Mouse (Mus musculus): ENCODE results near the gene Rassf3.

Gene Rassf3

DNA sequence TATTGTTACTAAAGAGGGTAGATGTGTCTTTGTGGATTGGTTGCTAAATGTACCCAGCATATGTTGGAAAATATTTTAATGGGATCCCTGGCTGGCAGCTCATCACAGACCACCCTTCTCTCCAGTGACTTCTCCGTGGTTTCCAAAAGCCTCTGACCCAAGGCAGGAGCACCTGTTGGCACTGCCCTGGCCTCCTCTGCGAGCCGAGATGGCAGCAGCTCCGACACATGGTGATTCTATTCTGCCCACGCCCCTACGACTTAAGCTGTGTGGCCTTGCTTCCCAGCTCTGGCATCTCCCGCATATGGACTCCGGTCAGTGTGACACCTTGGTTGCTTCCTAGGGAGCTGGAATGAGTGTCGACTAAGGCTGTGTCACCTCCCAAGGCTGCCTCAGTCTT, 73.0 kb downstream of the Rassf3 start:
- DNase-seq (ENCODE audit: low read depth) = no peak

DNA sequence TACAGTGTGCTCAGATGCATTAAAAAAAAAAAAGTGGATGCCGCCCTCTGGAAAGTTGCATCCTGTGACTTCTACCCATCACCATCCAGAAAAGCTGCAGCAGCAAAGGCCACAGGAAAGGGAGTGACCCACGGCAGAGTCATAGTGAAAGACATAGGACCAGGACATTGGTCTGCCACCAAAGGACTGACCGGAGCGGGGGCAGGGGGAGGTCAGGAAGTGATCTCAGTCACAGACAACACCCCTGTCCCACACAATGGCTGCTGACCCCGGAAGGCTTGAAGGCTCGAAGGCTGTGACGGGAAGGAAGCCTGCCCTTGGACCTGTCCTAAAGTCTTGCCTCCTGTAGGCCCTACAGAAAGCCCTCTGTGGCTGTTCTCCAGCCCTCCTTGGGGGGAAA, 75.1 kb downstream of the Rassf3 start:
- no peak for DNase-seq (ENCODE audit: low read depth)

DNA sequence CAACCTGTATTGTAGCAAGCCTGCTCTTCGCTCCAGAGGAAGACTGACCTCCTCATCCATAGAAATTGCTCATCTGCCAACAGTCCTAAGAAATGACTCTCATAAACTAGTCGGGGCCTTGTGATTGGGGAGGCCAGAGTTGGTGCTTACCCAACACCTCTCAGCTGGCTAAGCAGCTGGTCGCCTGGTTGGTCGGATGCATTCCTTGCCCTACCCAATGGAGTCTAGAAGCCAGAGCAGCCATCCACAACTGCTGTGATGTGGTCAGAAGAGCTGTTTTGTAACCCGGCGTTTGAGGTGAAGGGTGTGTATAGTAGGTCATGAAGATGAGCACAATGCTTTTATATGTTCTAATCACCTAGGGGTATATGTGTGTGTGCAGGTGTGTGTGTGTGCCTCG, 77.5 kb downstream of the Rassf3 start:
- no peak for DNase-seq (ENCODE audit: low read depth)

DNA sequence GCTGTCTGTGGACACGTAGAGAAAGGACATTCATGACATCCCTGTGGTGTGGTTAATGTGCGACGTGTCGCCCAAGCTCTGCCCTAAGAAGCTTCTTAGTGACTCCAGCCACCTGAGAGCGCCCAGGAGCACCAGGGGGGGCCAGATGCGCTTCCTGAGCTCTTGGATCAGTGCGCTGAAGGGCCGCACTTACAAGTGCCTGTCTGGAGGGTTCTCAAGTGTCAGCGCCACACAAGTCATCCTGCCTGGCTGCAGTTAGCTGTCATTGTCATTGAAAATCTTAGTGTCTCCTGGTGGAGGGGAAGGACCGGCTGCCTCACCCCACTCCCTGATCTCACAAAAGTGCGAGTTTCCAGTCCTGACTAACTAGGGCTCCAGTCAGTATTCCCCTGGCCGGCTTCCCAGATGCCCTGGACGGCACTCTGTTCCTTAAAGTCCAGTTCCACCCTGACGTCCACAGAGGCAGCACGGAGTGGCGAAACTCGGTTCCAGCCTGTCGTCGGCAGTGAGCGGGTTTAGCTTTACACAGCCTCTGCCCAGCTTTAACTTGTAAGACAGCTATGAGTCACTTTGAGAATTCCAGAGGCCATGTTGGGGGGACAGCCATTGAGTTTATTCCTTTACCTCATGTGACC, 80.5 kb downstream of the Rassf3 start:
- no peak for DNase-seq (ENCODE audit: low read depth)

DNA sequence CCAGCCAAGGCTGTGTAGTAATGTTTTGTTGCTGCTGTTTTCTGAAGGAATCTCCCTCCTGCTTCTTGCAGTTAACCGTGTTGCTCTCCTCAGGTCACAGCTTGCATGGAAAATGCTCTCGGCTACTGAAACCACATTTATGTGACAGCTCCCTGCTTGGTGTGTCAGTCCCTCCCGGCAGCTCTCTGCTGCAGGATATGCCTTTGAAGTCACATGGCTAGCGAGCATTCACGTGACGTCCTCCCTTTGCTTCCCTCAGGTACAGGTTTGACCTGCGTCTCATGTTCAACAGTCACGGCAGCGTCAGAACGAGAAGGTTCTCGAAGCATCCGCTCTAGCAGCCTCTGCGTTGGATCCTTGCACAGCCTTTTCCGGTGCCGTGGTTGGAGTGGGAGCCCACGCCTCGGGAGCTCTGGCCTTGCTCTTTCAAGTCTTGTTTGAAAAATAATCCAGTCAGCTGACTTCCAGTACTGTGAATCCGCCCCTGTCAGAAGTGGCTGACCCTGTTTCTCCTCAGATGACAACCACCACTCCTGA, 81.3 kb downstream of the Rassf3 start:
- no peak for DNase-seq (ENCODE audit: low read depth)

GRCm38 (mm10) chr10:121394270-121394669, 81.9 kb downstream of the Rassf3 start:
- DNase-seq (ENCODE audit: low read depth) = no peak

- no peak for DNase-seq (ENCODE audit: low read depth)
These were observed 84.2 kb downstream of the Rassf3 start for GRCm38 (mm10) chr10:121391901-121392300.

DNA sequence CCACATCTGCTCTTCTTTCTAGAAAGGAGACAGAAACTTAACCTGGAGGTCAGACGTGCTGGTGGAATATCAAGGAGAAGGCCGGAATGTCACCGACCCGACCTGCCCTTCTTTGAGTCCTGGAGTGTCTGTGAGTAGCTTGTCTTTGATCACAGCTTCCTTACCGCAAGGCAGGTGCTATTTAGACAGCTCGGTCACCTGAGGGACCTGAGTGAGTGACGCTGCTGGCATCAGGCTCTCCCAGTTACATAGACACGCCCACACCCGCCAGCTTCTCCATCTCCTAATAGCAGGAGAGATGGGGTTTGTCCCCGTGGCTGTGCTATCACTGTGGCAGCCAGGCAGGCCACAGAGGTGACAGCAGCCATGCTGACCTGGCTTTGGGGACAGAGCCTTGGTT, 85.5 kb downstream of the Rassf3 start:
- DNase-seq (ENCODE audit: low read depth) = no peak

GRCm38 (mm10) chr10:121386347-121386746, 89.8 kb downstream of the Rassf3 start:
- no peak for DNase-seq (ENCODE audit: low read depth)

DNA sequence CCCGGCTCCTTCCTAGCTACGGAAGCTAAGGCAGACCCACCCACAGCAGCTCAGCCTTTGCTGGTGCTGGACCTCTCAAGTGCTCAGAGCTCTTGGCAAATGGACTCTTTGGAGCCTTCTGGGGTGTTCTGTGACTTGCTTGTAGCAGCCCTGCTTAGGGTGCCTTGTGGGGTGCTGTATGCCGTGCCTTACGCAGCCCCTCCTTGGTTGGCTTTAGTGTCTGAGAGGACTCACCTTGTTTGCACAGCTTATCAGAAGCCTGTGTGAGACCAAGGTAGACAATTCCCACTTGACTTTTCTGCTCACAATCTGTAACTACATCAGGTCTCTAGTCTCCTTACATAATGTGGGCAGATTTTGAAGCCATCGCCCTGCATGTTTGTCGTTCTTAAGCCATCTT, 90.5 kb downstream of the Rassf3 start:
- no peak for DNase-seq (ENCODE audit: low read depth)

DNA sequence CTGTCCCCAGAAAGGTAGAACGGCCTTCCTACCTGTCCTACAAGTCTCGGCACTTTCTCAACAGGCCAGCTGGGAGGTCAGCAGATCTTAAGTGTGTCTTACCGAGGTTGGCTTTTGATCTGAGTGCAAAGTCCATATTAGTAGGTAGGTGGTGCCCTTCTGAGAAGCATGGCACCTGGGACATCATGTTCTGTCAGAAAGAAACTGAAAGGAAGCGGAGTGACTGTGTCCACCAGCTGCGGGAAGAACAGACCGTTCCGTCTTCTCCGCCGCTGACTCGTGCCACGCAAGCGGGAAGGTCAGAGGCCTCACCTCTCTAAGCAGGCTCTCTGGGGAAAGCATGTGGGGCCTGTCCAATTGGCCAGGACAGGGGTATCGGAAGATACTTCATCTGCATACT, 91.4 kb downstream of the Rassf3 start:
- DNase-seq (ENCODE audit: low read depth) = no peak

GRCm38 (mm10) chr10:121381280-121381679, 94.9 kb downstream of the Rassf3 start:
- DNase-seq (ENCODE audit: low read depth) = no peak

GRCm38 (mm10) chr10:121379387-121379786, 96.8 kb downstream of the Rassf3 start:
- DNase-seq (ENCODE audit: low read depth) = no peak

DNA sequence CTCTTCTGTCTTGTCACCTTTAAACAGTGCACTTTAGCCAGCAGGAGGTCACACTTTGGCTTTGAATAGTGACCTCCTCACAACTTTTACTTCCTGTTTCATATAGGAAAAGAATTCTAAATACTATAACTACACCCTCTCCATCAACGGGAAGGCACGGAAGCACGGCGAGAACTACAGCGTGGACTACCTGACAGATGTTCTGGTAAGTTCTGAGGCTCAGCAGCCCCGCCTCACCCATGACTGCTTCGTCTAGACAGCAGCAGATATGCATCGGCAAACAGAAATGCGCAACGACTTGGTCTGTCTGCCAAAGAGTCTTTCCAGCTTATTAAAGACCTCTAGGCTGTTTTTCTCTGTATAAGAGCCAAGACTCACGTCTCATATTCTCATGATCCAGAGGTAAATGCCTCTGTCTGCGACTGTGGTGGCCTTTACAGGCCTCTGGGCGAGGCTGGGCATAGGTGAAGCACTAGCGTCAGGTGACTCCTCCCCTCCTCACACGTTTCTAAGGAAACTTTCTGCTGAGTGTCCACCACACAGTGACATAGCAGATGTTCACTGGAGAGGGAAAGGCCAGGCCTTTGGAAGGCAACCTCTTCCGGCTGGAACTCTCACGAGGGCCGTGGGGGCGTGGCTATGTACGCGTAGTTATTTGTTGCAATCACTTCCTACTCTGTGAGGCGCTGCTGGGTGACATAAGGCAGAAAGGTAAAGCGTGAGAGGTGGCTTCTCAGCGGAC, 99.4 kb downstream of the Rassf3 start:
- no peak for DNase-seq (ENCODE audit: low read depth)

DNA sequence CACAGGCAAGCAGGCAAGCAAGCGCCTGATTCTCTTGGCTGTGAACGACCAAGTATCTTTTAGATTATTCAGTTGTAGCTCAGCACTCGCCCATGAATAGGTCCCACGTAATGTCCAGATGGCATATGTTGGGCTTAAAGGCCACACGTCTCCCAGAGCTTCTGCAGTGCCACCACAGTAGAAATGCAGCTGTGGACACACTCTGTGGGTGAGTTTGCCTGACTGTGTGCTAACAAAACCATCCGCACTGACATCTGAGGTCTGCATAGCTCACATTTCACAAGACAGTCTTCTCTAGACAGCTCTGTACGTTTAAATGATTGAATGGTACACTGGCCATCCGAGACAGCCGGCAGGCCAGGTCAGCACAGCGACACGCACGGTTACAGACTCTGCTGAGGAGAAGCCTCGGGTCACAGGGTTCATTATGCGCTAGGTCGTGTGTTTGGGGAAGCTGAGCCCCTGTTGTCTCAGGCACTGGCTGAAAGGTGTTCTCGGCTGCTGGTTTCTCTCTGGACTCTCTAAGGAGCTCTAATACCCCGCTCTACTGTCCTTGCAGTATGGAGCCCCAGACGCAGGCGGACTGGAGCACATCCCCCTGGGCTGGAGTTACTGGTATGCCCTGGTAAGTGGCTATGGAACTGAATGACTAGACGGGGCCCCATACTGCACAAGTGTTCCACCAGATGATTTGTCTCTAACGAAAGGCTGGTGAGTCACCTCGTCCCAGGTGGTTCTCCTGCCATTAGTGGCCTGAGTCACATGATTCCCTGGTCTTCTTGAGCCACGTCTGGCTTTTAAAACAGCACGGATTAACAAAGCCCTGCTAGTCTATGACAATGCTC, 100.3 kb downstream of the Rassf3 start:
- no peak for DNase-seq (ENCODE audit: low read depth)

DNA sequence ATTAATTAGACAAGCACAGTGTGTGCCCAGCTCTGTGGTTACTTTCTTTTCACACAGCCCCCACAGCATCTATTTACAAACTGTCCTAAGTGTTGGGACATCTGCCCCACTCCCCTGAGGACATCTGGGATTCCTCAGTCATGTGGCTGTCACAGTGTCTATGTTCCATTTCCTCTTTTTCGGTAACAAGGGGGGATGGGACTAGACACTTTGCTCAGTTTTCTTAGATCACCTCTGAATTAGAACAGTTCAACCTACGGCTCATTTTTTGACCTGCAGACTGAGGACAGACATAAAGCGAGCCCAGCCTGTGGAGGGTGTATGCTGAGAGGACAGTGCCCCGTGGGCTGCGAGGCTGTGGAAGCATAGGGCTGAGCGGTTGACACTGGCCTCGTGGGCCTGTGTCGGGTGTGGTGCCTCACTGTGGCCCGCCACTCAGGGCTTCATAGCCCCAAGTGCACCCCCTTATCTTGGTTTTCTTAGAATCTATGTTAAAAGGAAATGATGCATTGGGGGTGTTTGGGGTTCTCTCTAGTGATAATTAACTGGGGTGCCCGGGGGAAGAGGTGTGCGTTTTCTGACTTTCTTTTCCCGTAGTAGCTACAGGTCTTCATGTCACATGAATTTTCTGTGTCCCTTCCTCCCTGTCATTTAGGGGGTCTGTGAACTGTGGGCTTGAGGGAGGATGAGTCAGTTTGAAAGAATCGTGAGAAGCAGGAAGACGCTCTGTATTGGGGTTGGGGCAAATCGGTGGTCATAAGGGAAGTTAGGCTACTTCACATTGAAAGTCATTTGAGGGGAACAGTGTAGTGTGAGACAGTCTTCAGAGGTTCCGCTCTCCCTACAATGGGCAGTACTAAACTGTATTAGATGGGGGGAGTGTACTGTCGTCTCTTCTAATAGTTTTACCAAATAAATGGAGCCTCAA, 101.2 kb downstream of the Rassf3 start:
- no peak for DNase-seq (ENCODE audit: low read depth)

- DNase-seq (ENCODE audit: low read depth) = no peak
These were observed 102.1 kb downstream of the Rassf3 start for GRCm38 (mm10) chr10:121374013-121374412.

DNA sequence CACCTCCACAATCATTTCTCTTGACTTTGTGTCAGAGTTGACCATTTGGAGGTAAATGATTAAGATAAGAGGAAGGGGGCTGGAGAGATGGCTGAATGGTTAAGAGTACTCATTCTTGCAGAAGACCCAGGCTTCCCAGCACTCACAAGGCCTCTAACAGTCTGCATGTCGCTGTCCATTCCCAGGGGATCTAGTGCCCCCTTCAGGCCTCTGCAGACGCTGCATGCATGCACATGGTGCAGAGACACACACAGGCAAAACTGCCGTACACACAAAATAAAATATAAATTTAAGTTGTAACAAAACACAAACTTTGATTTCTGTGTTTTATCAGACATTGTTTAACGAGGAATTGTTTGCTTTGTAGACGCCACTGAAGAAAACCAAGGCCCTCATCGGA, 105.4 kb downstream of the Rassf3 start:
- no peak for DNase-seq (ENCODE audit: low read depth)

- DNase-seq (ENCODE audit: low read depth) = no peak
These were observed 107.2 kb downstream of the Rassf3 start for GRCm38 (mm10) chr10:121368783-121369465.

- DNase-seq (ENCODE audit: low read depth) = no peak
These were observed 108.4 kb downstream of the Rassf3 start for GRCm38 (mm10) chr10:121367780-121368179.

DNA sequence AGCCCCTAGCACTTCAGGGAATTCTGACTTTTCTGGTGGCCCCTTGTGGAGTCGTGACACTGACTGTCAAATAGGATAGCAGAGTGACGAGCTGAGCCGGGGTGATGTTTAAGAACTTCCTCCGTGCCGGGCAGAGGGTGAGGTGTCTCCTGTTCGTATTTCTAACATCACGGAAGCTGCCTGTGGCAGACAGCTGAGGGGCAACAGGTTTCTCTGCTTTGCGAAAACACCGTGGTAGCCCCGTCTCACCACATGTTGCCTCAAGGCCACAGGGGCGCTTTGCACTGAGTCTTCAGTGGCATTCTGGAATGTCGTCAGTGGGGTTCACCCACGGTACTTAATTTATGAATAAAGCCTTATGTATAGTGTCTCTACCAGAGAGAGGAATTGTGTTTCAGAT, 108.9 kb downstream of the Rassf3 start:
- DNase-seq (ENCODE audit: low read depth) = no peak

All from naive thymus-derived CD4-positive, alpha-beta T cell, adult 2 months (primary cell).